Mouse (Mus musculus) urinary bladder, adult 18-20 months (tissue): ENCODE results near the gene Aoc3.
"Not testable (repeated sequence)": the region's sequence is repeated elsewhere in the genome, so short reads cannot be mapped to it uniquely, and the experiment has no call there.

ENCODE experiments used
- DNase-seq, 2 experiments: peaks; one replicate each; pipeline ENCODE4 v3.0.0; 2022; ENCODE audit warnings: low spot score in 2 of 2, mixed read lengths in 2 of 2

Aoc3 gene

GRCm38 (mm10) chr11:101327311-101327710 is 3.1 kb upstream of the Aoc3 start:
- no peak for DNase-seq

- DNase-seq = no peak
These were observed 1.3 kb upstream of the Aoc3 start for GRCm38 (mm10) chr11:101328941-101329635.

- DNase-seq = not testable (repeated sequence)
These were observed 556 bp downstream of the Aoc3 start for GRCm38 (mm10) chr11:101330961-101331360.

DNA sequence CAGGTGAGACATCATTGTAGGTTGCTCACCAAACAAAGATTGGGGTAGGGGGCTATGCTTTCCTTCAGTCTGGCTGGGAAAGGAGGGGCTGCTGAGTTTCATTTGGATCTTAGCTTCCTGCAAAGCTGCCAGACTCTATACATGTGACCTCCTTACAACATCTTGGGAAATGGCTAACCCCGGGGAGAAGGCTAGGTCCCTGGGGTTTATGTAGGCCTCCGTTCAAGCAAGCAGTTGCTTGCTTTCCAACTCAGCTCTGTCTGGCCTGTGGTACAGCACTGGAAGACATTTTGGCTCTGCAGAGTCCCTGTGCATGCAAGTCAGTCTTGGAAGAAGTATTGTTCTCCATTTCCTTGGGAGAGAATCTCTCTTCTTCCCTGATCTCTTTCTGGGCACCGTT is 2.1 kb downstream of the Aoc3 start:
- no peak for DNase-seq

- no peak for DNase-seq
These were observed 3.6 kb downstream of the Aoc3 start for GRCm38 (mm10) chr11:101334023-101334422.

DNA sequence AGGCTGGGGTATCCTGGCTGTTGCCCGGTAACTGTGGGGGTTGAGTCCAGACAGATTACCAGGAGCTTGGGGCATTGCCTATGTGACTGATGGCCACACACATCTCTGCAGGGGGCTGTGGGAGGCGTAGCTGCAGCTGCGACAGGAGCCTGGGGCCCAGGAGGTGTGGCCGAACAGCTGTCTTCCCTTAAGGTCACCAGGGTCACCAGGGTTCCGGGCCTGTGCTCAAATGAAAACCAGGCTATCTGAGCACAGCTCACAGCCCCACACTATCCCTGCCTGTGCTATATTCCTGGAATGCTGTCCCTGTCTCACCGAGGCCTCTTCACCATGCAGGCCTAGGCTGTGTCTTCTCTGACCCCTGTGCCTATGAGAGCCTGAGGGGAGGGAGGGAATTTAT is 4.1 kb downstream of the Aoc3 start:
- no peak for DNase-seq

DNA sequence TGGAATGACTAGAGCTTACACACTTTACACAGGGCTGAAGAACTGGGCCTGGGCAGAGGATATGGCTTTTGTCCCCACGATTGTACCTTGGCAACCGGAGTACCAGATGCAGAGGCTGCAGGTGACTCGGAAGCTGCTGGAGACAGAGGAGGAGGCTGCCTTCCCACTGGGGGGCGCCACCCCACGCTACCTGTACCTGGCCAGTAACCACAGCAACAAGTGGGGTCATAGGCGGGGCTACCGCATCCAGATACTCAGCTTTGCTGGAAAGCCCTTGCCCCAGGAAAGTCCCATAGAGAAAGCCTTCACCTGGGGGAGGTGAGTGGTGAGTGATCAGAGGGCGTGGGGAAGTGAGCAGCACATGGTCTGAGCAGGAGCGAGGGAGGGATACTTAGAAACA is 5.3 kb downstream of the Aoc3 start:
- DNase-seq = no peak

DNA sequence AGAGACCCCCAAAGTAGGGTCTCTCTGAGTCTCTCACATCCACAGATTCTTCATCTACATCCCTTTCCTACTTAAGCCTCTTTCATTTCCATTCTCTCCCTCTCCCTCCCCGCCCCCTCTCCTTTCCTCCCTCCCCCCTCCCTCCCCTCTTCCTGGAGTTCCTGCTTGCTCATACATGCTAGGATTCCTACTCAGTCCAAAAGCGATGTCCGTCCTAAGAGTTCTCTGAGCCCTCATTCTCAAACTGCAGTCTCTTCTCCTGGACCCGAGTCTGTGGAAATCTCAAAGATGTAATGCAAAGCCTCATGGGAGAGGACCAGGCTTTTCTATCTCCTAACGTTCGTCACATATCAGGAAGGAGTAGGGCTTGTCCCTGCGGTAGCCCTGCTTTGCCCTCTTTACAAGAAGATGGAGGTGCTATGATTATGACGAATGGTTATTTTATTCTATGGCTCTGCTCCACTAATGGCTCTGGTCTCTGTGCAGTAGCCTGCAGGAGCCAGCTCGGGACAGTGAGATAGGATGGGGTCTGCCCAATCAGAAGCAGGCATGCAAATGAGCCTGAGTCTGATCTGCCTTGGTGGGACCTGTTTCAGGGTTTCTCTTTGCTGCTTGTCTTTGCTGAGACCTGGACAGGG is 7.8 kb downstream of the Aoc3 start:
- no peak for DNase-seq

- DNase-seq = no peak
These were observed 16.8 kb downstream of the Aoc3 start for GRCm38 (mm10) chr11:101347083-101347775.

DNA sequence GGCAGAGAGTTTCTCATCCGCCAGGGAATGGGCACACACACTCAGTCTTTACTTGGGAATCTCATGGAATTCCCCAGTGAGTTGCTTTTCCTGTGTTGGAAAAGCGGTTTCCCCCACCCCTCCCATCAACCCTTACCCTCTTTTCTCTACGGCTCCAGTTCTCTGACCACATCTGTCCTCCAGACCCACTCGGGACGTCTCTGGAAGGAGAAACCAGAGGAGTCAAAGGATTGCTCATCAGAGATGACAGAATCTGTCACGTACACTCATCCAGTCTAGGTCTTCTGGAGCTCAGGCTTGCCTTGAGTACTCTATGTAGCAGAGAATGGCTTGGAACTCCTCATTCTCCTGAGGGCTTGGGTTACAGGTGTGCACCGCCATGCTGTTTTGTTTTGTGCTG is 18.4 kb downstream of the Aoc3 start:
- DNase-seq = no peak

GRCm38 (mm10) chr11:101349216-101349615 is 18.8 kb downstream of the Aoc3 start:
- DNase-seq = no peak

GRCm38 (mm10) chr11:101351100-101351720 is 20.8 kb downstream of the Aoc3 start:
- no peak for DNase-seq

DNA sequence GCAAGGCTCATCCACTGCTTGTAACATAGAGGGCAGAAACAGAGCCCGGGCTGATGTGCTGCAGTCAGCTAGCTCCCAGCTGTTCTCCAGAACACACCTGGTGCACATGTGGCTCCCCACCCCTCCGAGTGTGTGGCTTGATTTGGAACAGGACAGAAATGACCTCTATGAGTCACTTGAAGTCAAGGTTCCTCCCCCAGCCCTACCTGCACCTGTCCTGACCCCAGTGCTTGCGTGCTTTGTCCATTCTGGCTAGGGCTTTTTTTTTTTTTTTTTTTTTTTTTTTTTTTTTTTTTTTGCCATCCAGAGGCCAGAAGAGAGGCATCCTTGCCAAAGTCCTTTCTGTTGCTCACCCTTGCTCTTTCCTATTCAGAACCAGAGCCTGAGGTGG is 21.3 kb downstream of the Aoc3 start:
- no peak for DNase-seq

- DNase-seq = no peak
These were observed 23.0 kb downstream of the Aoc3 start for GRCm38 (mm10) chr11:101353436-101353835.

DNA sequence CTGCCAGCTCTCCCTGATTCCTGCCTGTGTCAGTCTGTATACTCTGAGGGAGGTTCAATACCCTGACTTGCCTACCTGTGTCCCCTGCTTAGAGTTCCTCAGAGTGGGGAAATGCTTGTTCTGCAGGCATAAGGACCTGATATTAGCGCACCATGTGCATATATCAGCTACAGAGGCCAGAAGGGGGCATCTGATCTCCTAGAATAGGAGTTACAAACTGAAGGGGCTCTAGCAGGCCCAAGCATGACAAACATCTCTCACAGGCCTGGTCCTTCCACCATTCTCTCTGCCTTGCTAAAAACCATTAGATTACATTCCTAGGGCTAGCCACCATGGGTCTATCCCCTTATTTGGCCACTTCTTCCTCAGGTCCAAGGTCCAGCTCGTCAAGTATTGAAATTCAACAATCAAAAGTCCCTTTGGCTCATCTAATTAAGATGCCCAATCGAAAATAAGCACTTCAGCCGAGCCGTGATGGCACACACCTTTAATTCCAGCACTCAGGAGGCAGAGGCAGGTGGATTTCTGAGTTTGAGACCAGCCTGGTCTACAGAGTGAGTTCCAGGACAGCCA is 24.1 kb downstream of the Aoc3 start:
- DNase-seq = no peak

- no peak for DNase-seq
These were observed 25.5 kb downstream of the Aoc3 start for GRCm38 (mm10) chr11:101355916-101356315.

GRCm38 (mm10) chr11:101357505-101358182 is 27.2 kb downstream of the Aoc3 start:
- DNase-seq = no peak

- DNase-seq = no peak
These were observed 29.4 kb downstream of the Aoc3 start for GRCm38 (mm10) chr11:101359776-101360175.

- DNase-seq = no peak
These were observed 30.3 kb downstream of the Aoc3 start for GRCm38 (mm10) chr11:101360651-101361113.

- no peak for DNase-seq
These were observed 34.1 kb downstream of the Aoc3 start for GRCm38 (mm10) chr11:101364531-101364931.

DNA sequence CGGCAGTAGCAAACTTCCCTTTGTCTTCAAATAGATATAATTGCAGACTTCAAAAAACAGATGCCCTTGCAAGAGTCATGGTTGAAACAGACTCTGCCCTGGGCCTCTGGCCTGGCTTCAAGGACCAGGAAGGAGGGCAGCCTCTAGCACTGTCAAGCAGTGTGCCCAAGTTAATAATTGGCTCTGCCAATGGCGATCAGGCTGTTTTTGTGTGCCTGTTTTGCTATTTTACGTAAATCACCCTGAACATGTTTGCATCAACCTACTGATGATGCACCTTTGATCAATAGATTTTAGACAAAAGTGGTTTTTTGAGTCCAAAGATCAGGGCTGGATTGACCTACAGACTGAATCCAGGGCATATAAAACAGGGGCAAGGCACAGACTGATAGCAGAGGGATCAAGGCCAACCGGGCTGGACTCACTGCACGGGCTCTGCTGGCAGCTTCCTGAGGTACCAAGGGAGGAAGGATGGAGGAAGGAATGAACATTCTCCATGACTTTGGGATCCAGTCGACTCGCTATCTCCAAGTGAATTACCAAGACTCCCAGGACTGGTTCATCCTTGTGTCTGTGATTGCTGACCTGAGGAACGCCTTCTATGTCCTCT is 37.0 kb downstream of the Aoc3 start, which contains the start of gene G6pc:
Gene G6pc (plus strand): TSS at position 236 of the 610 bp plus-strand sequence.
- DNase-seq = no peak
